Mouse (Mus musculus) liver (tissue): ENCODE results near the gene Olfr1419.
"Not testable (repeated sequence)": the region's sequence is repeated elsewhere in the genome, so short reads cannot be mapped to it uniquely, and the experiment has no call there.

Experiments
- DNase-seq: peaks from one replicate; pipeline ENCODE4 v3.0.0-alpha.2; 2020; ENCODE audit warnings: mixed read lengths

Gene Olfr1419

DNA sequence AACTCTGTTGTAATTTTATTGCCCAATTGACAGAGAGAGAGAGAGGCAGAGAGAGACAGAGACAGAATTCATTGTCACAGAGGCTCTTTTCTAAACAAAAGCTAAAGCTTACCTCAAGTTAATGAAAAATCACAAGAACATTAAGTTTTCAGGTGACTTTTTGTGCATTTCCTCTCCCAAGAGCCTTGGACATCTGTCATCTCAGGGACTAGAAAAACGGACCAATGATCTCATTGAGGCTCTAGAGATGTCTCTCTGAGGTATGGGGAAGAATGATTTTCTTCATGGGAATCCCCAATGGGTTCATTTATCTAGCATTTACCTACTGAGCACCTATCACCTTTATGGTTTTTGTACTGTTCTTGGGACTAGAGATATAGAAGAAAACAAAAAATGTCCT, at the start of gene Olfr1419:
Gene Olfr1419, minus strand, starts transcription at position 101 of the 400 bp plus-strand sequence.
- no peak for DNase-seq

DNA sequence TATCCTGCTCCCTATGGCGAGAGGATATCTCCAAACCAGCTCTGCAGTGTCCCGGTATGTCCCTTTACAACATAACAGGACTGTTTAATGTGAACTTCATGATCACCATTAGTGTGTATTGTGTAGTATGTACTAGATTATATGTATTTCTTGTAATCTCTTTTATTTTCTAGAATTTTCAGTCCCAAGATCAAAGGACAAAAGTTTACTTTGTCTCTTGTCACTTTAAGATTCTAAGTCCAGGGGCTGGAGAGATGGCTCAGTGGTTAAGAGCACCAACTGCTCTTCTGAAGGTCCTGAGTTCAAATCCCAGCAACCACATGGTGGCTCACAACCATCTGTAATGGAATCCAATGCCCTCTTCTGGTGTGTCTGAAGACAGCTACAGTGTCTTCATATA, 47.6 kb upstream of the Olfr1419 start:
- DNase-seq: not testable (repeated sequence)

DNA sequence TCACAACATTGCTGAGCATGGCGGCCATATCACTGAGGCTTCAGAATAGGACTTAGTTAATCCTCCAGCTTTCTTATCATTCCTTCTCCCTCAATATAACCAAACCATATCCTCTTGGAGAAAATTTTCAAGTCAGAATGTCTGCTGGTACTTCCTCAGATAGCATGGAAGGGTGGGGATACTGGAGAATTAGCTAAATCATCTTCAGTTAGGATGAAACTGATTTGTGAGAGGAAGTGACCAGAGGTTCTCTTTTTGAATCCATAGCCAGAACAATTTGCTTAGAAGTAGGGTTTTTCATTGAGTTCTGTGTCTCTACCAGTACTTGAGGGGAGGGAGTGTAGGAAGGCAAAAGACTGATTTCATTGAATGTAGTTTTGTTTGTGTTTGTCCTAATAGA, 47.2 kb upstream of the Olfr1419 start:
- no peak for DNase-seq

DNA sequence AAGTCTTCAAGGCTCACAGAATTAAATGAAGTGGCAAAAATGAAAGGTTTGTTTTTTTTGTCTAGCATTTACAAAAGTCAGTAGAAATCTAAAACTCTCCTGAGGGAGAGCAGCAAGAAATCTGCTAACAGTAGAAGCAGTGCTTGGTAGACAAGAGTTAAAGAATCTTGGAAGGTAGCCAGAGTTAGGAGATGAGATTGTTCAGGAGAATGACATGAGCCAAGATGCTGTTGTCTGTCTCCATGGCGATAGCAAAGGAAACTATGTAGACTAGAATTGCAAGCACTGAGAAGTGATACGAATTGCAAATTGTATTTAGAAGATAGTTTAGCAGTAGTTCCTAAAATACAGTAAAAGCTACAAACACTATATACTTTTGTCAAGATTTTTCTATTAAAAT, 40.9 kb upstream of the Olfr1419 start:
- no peak for DNase-seq

DNA sequence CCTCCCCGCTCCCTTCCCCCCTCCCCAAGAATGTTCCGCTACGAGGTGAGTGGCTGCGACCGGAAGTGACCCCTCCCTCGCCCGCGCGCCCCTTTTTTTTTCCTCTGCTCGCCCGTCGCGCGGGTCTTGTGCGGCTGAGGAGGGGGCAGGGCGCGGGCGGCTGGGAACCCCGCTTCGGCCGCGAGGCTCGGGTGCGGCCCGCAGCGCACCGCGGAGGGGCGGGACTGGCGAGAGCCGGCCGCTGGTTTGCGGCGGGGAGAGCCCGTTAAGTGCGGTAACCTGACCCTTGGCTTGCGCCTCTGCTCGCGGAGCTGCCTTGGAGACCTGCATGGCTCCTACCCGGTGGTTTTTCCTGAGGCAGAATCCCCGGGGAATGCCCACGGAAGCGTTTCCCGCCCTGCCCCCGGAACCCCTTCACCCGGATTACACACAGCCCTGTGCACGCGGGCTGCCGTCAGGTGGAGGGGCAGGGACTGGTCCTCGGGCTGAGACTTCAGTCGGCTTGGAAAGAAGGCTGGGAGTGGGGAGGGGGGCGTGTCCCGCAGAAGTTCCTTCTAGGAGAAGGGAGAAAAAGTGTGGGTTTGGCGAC, 37.7 kb upstream of the Olfr1419 start:
- DNase-seq: peak; percentile 60

DNA sequence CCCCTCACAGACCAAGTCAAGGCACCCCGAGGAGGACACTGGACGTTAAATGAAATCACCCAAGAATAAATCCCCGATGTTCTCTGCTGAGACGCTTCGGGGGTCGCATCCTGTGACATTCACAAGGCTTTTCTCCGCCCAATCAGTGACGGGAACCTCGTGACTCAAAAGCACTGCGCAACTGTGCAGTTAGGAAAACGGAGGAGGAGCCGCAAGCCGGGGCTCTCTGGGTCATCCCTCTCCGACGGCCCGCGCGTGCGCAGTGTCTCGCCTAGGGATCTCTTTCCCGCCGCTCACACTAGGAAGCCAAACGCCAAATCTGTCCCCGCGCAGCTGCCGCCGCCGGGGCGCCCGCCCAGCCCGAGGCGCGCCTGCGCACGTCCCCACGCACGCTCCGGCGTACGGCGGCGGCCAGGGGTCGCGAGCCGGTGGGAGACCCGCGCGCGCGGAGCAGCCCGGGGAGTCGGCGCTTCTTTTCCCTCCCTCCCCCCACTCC, 37.2 kb upstream of the Olfr1419 start, which contains the start of gene Patl1:
Gene Patl1, plus strand, starts transcription at position 363 of the 496 bp plus-strand sequence.
- peak; percentile 99 for DNase-seq

DNA sequence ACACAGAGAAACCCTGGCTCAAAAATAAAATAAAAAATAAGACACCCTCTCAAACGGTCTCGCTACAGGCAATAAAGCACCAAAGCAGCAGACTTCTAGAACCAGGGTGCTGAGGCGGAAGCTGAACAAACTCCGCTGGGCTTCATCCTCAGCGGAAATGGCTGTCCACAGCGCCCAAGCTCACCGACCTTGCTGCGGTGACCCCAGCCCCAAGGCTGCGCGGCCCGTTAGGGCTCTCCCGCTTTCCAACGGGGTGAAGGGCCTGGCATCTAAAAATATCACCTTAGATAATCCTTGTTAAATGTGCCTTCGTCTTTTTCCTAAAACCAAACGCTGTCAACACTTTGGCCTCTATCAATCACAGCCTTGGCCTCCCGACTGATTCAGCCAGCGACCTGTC, 36.7 kb upstream of the Olfr1419 start:
- peak; percentile 13 for DNase-seq

DNA sequence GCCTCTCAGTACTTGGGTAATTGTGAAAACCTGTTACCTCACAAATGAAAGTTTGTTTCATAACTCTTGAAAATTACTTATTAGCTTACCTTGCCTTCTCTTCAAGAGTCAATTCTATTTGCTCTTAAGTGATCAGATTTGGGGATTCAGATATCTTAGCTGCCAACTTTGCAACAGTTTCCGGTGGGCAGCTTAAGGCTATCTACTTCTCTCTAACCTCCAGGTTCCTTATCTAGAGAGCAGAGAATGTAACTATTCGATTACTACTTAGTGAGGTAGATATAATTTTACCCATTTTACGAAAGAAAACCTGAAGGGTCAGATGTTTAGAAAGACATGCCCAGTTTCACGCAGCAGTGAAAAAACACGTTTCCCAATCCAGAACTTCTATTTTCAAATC, 36.1 kb upstream of the Olfr1419 start:
- DNase-seq: no peak

DNA sequence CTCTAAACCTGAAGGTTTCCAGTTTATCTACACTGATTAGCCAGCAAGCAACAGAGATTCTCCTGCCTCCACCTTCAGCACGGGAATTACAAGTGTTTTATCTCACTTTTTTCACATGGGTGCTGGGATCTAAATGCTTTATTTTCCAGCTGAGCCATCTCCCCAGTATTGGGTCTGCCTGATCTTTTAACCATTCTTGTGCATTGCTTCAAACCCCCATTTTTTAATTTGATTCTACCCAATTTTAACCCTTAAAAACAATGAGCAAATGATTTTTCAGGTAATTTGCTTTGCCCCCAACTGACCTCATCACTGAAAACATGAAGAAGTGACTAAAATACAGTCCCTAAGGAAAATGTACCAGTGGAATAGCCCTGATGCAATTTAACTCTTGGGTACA, 11.4 kb upstream of the Olfr1419 start, which contains the start of gene Olfr1420:
Gene Olfr1420, plus strand, starts transcription at position 301 of the 400 bp plus-strand sequence.
- no peak for DNase-seq

DNA sequence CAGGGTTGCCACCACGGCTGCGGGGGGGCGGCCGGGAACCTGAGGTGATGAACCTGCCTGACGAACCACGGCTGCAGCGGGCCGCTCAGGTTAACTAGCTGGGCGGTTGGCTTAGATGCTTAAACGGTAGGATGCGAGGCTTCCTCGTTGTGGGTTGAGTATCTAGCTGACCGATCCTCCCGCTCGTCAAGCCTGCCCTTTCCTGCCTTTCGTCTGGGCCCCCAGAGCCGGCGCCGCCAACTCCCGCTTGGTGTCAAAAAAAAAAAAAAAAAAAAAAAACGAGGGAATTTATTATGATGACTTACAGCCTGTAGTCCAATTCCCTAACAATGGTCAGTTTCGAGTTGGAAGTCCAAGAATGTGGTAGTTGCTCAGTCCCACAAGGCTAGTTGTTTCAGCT, 3.5 kb upstream of the Olfr1419 start:
- DNase-seq: not testable (repeated sequence)

DNA sequence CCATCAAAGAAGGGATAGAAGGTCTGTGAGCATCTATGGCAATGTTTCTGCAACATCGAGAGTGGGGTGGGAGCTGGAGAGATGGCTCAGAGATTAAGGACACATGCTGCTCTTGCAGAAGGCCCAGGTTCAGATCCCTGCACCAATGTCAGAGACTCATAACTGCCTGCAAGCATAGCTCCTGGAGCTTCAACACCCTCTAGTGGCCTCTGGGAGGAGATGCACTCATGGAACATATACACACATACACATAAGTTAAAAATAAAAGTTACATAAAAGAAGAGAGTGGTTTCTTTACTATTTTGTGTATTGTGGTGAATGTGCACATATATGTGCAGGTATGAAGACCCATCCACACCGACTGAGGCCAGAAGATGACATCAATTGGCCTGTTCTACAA, 7.1 kb downstream of the Olfr1419 start:
- no peak for DNase-seq

DNA sequence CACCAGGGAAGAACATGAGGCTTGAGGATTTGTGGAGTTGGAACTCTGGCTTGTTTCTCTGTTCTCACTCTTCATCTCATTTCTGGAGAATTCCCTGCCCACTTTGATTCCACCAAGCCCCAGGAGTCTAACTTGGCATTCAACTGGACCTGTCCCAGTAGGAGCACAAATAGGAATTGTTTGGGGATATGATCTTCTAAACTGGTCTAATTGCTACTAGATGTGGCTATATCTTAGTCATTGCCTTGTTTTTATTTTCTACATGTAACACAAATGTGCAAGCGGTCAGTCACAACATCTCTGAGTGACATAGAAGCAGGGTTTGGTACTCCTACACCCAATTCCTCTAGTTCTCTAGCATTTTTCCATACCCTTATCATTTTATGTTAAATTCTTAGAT, 13.9 kb downstream of the Olfr1419 start, which contains the start of gene Olfr1418:
Gene Olfr1418, minus strand, starts transcription at position 101 of the 400 bp plus-strand sequence.
- no peak for DNase-seq

DNA sequence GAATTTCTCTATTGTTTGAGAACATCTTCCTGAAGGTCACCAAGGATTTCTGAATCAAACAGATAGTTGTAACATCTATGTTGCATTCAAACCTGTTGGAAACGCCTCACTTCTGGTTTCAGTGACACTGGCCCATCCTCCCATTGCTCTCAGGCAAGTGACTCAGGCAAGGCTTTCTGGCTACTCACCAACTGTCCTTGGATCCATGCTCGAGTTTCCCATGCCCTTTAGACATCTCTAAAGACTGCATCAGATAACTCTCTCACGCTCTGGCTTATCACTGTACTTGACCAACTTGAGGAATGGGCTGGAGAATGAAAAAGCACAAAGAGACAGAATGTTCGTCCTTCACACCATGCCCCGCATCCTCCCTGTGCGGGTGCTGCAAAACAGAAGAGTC, 18.4 kb downstream of the Olfr1419 start:
- DNase-seq: no peak

DNA sequence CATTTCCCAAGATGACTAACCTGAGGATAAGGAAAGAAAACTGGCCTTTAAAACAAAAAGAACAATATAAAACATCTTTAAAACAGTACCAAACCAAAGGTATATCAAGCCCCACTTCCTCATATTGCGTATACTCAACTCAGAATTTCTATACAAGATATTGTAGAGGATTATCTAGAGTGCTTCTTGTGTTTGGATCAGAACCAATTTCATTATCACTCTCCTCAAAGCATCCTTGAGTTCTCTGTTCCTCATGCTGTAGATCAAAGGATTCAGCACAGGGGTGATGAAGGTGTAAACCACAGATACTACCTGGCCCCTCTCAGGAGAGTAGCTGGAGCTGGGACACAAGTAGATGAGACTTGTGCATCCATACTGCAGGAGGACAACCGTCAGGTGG, 20.1 kb downstream of the Olfr1419 start:
- DNase-seq: no peak

DNA sequence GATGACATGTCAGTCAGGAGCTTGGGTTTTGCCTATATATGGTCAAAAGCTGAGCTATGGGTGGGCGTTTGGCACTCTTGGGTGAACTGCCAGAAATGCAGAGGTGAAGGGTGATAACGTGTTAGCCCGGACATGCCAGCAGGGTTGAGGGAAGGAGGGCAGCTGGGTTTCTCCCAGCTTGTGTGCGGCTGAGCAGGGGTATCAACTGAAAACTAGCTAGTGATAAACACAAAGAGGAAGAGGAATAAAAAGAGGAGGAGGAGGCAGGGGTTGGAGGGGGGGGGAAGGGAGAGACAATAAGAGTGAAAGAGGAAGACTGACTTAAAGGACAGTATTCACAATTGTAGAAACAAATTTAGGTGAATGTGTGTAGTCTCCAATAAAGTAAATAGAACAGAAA, 22.3 kb downstream of the Olfr1419 start:
- no peak for DNase-seq

DNA sequence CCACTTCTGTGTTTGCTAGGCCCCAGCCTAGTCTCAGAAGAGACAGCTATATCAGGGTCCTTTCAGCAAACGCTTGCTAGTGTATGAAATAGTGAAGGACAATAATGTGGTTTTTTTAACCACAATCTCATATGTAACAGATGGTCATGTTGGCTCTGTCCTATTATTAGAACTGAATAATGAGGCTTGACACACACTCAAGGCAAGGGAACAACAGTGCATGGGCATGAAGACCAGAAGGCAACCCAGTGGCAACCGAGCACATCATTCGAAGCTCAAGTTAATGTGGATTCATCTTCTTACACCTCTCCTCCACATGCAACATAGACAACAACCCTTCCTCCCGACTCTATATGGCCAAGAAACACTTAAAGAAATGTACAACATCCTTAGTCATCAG, 28.6 kb downstream of the Olfr1419 start:
- no peak for DNase-seq

DNA sequence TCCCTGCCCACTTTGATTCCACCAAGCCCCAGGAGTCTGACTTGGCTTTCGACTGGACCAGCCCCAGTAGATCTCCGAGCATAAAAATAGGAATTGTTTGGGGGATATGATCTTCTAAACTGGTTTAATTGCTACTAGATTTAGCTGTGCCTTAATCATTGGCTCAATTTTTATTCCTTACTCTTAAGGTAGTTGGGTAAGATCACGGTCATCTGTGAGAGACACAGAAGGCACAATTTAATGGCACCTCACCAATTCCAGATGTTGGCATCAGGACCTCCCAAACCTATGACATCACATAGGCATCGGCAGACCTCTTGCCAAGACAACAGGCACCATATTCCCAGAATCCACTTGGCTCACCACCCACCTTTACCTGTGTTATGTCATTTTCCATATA, 35.8 kb downstream of the Olfr1419 start, which contains the start of gene Olfr1417:
Gene Olfr1417, minus strand, starts transcription at position 101 of the 400 bp plus-strand sequence.
- no peak for DNase-seq

DNA sequence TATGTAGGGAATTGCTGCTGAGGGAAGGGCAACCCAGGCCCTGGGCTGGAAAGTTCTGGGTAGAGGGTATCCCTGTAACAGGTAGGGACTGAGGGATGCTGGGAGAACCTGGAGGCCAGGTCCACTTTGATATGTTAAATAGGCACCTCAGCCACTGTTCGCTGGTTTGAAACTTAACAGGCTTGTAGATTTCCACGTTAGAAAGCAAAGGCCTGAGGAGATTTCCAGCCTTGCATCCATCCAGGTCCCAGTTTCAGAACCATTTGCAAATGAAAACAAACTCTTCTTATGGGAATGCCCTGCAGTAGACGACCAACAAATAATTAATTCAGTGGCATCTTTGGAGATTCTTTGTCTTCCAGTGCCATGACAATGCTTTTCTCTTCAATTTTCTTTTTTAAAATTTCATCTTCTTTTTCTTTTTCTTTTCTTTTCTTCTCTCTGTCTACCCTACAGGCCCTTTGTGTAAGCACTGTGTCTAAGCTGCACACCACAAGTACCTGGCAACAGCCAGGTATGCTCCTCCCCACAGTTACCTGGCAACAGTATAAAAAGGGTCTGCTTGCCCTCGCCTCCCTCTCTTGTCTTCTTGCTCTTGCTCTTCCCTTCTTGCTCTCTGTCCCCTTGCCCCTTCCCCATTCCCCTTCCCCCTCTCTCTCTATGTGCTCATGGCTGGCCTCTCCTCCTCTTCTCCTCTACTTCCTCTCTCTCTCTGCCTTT, 51.4 kb downstream of the Olfr1419 start:
- no peak for DNase-seq

DNA sequence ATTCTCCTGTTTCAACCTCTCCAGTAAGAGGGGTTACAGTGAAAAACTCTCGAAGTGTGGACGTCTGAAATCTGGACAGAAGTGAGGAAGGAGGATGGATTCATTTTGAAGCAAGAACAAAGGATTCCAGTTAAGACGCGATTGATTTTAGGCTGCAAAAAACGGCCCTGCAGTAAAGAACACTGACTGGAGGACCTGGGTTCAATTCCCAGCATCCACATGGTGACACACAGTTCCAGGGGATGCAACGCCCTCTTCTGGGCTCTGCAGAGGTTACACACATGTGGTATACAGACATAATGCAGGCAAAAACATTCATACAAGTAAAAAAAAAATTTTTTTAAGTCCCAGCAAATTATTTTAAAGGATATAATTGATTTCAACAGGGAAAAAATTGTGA, 54.7 kb downstream of the Olfr1419 start:
- no peak for DNase-seq

DNA sequence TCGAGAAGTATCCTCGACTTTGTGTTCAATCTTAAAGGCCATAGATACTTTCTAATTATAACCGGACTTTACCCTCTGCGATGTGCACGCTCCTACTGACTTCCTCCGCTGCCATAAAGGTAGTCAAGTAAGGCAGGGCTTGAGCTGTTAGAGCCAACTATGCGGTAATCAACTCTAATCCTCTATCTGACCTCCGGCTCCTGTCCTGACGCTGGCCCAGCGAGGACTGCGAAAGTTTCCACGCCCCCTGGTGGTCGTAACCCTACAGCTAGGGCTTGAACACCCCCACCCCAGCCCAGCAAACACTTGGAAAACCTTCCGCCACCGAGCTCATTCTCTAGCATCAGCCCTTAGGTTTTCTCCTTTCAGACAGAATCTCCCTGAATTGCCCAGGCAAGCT, 55.1 kb downstream of the Olfr1419 start:
- DNase-seq: peak; percentile 76

DNA sequence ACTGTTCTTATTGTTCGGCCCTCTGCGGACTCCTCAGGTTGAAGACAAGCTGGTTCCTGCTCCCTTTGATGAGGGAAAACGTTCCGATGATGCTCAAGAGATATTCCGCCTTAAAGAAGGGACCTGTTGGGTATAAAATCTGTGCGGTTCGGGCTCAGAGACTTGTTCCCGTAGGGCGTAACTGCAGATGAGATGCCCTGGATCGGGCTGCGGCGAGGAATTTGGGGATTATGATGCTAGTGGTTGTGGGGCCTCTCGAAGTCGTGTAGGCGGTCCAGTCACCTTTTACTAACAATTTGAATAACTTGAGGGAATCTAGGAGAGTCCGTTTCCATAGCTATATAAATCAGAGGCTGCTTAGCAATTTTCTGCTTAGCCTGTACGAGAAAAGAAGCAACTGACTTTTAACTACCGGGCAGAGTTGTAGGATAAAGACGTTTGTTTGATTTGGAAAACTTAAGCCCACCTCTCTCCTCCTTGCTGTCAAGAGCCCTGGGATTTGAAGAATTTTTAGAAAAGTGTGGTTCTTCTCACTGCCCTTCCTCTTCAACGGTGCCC, 55.7 kb downstream of the Olfr1419 start, which contains the start of gene Stx3:
Gene Stx3, minus strand, starts transcription at position 261 of the 558 bp plus-strand sequence.
- no peak for DNase-seq
